Mouse (Mus musculus): ENCODE results near the gene Amz1. TPM values are rescaled to one million over a fixed set of nuclear protein-coding genes. Genes with fewer than 3 reads are reported as not detected.

The Amz1 gene
- polyA plus RNA-seq, 1 experiment from 2014 or later = 1.1 TPM

- Histone ChIP-seq H3K9ac (ENCODE audit: low read depth, low read length) (no peak overlapping the region), H3K27ac (ENCODE audit: low read depth, low read length) (no peak overlapping the region), H3K36me3 (ENCODE audit: control insufficient read depth, insufficient read depth, low read length) (peaks cover 53% of the 10 kb centered on the region), H3K4me2 (replicated peaks; ENCODE audit: low read depth, low read length) (no peak overlapping the region), H3K4me1 (ENCODE audit: control insufficient read depth, insufficient read depth, low read length) (peaks cover 1% of the 10 kb centered on the region; the same call in 1 of the 2 replicates), H3K9me3 (ENCODE audit: control insufficient read depth, low read length) (no peaks in the 10 kb centered on the region), H3K4me3 (ENCODE audit: low read length) (no peak overlapping the region), H3K27me3 (ENCODE audit: control insufficient read depth, insufficient read depth, low read length) (no peaks in the 10 kb centered on the region)
- 87% methylated on average over 7 of the region's 7 CpGs for WGBS
- no peak for ATAC-seq (ENCODE audit: low FRiP score, low TSS enrichment)
These were observed 27.9 kb upstream of the Amz1 start for GRCm38 (mm10) chr5:140695987-140696386.

- Histone ChIP-seq H3K27ac (ENCODE audit: low read depth, low read length) (no peak overlapping the region), H3K4me2 (replicated peaks; ENCODE audit: low read depth, low read length) (no peak overlapping the region), H3K36me3 (ENCODE audit: control insufficient read depth, insufficient read depth, low read length) (peaks cover 27% of the 10 kb centered on the region), H3K9me3 (ENCODE audit: control insufficient read depth, low read length) (no peaks in the 10 kb centered on the region), H3K4me1 (ENCODE audit: control insufficient read depth, insufficient read depth, low read length) (peaks cover 8% of the 10 kb centered on the region), H3K9ac (ENCODE audit: low read depth, low read length) (no peak overlapping the region), H3K4me3 (ENCODE audit: low read length) (no peak overlapping the region), H3K27me3 (ENCODE audit: control insufficient read depth, insufficient read depth, low read length) (no peaks in the 10 kb centered on the region)
- ATAC-seq (ENCODE audit: low FRiP score, low TSS enrichment) = no peak
- 79% methylated on average over 9 of the region's 9 CpGs for WGBS
These were observed 24.2 kb upstream of the Amz1 start for GRCm38 (mm10) chr5:140699776-140700175.

- ATAC-seq (ENCODE audit: low FRiP score, low TSS enrichment) = peak; percentile 8
- peaks cover 18% of the 10 kb centered on the region for H3K4me1 ChIP-seq (ENCODE audit: control insufficient read depth, insufficient read depth, low read length)
- H3K9ac ChIP-seq (ENCODE audit: low read depth, low read length) = peak overlapping the region; percentile 69
- peak overlapping the region; percentile 89 for H3K27ac ChIP-seq (ENCODE audit: low read depth, low read length)
- peak overlapping the region; percentile 85 for H3K4me2 ChIP-seq (replicated peaks; ENCODE audit: low read depth, low read length)
- H3K4me3 ChIP-seq (ENCODE audit: low read length) = peak overlapping the region; percentile 89
- no peaks in the 10 kb centered on the region for H3K9me3 ChIP-seq (ENCODE audit: control insufficient read depth, low read length)
- H3K27me3 ChIP-seq (ENCODE audit: control insufficient read depth, insufficient read depth, low read length) = no peaks in the 10 kb centered on the region
- H3K36me3 ChIP-seq (ENCODE audit: control insufficient read depth, insufficient read depth, low read length) = peaks cover 17% of the 10 kb centered on the region
- WGBS = 1% methylated on average over 25 of the region's 25 CpGs
These were observed 22.3 kb upstream of the Amz1 start for GRCm38 (mm10) chr5:140701661-140702060.

GRCm38 (mm10) chr5:140702103-140702513 lies 21.8 kb upstream of the Amz1 start, which contains the start of gene Iqce:
TSS of gene Iqce (minus strand) at chr5:140702378.
- Histone ChIP-seq H3K4me1 (ENCODE audit: control insufficient read depth, insufficient read depth, low read length) (peaks cover 18% of the 10 kb centered on the region), H3K36me3 (ENCODE audit: control insufficient read depth, insufficient read depth, low read length) (peaks cover 14% of the 10 kb centered on the region), H3K9me3 (ENCODE audit: control insufficient read depth, low read length) (no peaks in the 10 kb centered on the region), H3K27me3 (ENCODE audit: control insufficient read depth, insufficient read depth, low read length) (no peaks in the 10 kb centered on the region), H3K4me2 (replicated peaks; ENCODE audit: low read depth, low read length) (peak within 1 kb of the TSS; percentile 85), H3K4me3 (ENCODE audit: low read length) (peak within 1 kb of the TSS; percentile 89), H3K27ac (ENCODE audit: low read depth, low read length) (peak within 1 kb of the TSS; percentile 89), H3K9ac (ENCODE audit: low read depth, low read length) (peak within 1 kb of the TSS; percentile 69)
- under 1% methylated on average over 32 of the region's 33 CpGs for WGBS
- ATAC-seq (ENCODE audit: low FRiP score, low TSS enrichment) = peak; percentile 45

- Histone ChIP-seq H3K36me3 (ENCODE audit: control insufficient read depth, insufficient read depth, low read length) (peaks cover 13% of the 10 kb centered on the region), H3K9ac (ENCODE audit: low read depth, low read length) (peak overlapping the region; percentile 69), H3K4me3 (ENCODE audit: low read length) (peak overlapping the region; percentile 89), H3K4me1 (ENCODE audit: control insufficient read depth, insufficient read depth, low read length) (peaks cover 18% of the 10 kb centered on the region), H3K4me2 (replicated peaks; ENCODE audit: low read depth, low read length) (peak overlapping the region; percentile 85), H3K27me3 (ENCODE audit: control insufficient read depth, insufficient read depth, low read length) (no peaks in the 10 kb centered on the region), H3K27ac (ENCODE audit: low read depth, low read length) (peak overlapping the region; percentile 89), H3K9me3 (ENCODE audit: control insufficient read depth, low read length) (no peaks in the 10 kb centered on the region)
- no peak for ATAC-seq (ENCODE audit: low FRiP score, low TSS enrichment)
- WGBS = 69% methylated on average over 19 of the region's 19 CpGs
These were observed 21.2 kb upstream of the Amz1 start for GRCm38 (mm10) chr5:140702618-140703175.

- ATAC-seq (ENCODE audit: low FRiP score, low TSS enrichment) = no peak
- H3K36me3 ChIP-seq (ENCODE audit: control insufficient read depth, insufficient read depth, low read length) = peaks cover 10% of the 10 kb centered on the region
- H3K9ac ChIP-seq (ENCODE audit: low read depth, low read length) = peak overlapping the region; percentile 51; the same call in 1 of the 2 replicates
- H3K4me2 ChIP-seq (replicated peaks; ENCODE audit: low read depth, low read length) = peak overlapping the region; percentile 30; the same call in 1 of the 2 replicates
- WGBS = 37% methylated on average over 17 of the region's 17 CpGs
- peak overlapping the region; percentile 83 for H3K27ac ChIP-seq (ENCODE audit: low read depth, low read length)
- H3K9me3 ChIP-seq (ENCODE audit: control insufficient read depth, low read length) = no peaks in the 10 kb centered on the region
- no peaks in the 10 kb centered on the region for H3K27me3 ChIP-seq (ENCODE audit: control insufficient read depth, insufficient read depth, low read length)
- peak overlapping the region; percentile 66 for H3K4me3 ChIP-seq (ENCODE audit: low read length)
- H3K4me1 ChIP-seq (ENCODE audit: control insufficient read depth, insufficient read depth, low read length) = peaks cover 18% of the 10 kb centered on the region
These were observed 20.2 kb upstream of the Amz1 start for GRCm38 (mm10) chr5:140703480-140704377.

- WGBS = under 1% methylated on average over 69 of the region's 69 CpGs
These were observed 19.3 kb upstream of the Amz1 start, which contains the start of gene Brat1 for GRCm38 (mm10) chr5:140704378-140705251. TSS of gene Brat1 (plus strand) at chr5:140705011.

GRCm38 (mm10) chr5:140705501-140706171 lies 18.3 kb upstream of the Amz1 start:
- Histone ChIP-seq H3K4me1 (ENCODE audit: control insufficient read depth, insufficient read depth, low read length) (peaks cover 18% of the 10 kb centered on the region), H3K9me3 (ENCODE audit: control insufficient read depth, low read length) (no peaks in the 10 kb centered on the region), H3K27ac (ENCODE audit: low read depth, low read length) (peak overlapping the region; percentile 75; the same call in 1 of the 2 replicates), H3K9ac (ENCODE audit: low read depth, low read length) (peak overlapping the region; percentile 71), H3K4me3 (ENCODE audit: low read length) (peak overlapping the region; percentile 66), H3K36me3 (ENCODE audit: control insufficient read depth, insufficient read depth, low read length) (peaks cover 15% of the 10 kb centered on the region), H3K4me2 (replicated peaks; ENCODE audit: low read depth, low read length) (peak overlapping the region; percentile 81), H3K27me3 (ENCODE audit: control insufficient read depth, insufficient read depth, low read length) (no peaks in the 10 kb centered on the region)
- ATAC-seq (ENCODE audit: low FRiP score, low TSS enrichment) = no peak
- 51% methylated on average over 7 of the region's 7 CpGs for WGBS

More at GRCm38 (mm10) chr5:140704378-140705251, 19.3 kb upstream of the Amz1 start, which contains the start of gene Brat1:
- H3K36me3 ChIP-seq (ENCODE audit: control insufficient read depth, insufficient read depth, low read length) = peaks cover 9% of the 10 kb centered on the region
- peak; percentile 91 for ATAC-seq (ENCODE audit: low FRiP score, low TSS enrichment)
- H3K4me2 ChIP-seq (replicated peaks; ENCODE audit: low read depth, low read length) = peak within 1 kb of the TSS; percentile 81
- peak within 1 kb of the TSS; percentile 66 for H3K4me3 ChIP-seq (ENCODE audit: low read length)
- peak within 1 kb of the TSS; percentile 71 for H3K9ac ChIP-seq (ENCODE audit: low read depth, low read length)
- H3K4me1 ChIP-seq (ENCODE audit: control insufficient read depth, insufficient read depth, low read length) = peaks cover 18% of the 10 kb centered on the region
- H3K9me3 ChIP-seq (ENCODE audit: control insufficient read depth, low read length) = no peaks in the 10 kb centered on the region
- peak within 1 kb of the TSS; percentile 83 for H3K27ac ChIP-seq (ENCODE audit: low read depth, low read length)
- no peaks in the 10 kb centered on the region for H3K27me3 ChIP-seq (ENCODE audit: control insufficient read depth, insufficient read depth, low read length)
